Mouse (Mus musculus): ENCODE results near the gene Ccdc144b.

DNA sequence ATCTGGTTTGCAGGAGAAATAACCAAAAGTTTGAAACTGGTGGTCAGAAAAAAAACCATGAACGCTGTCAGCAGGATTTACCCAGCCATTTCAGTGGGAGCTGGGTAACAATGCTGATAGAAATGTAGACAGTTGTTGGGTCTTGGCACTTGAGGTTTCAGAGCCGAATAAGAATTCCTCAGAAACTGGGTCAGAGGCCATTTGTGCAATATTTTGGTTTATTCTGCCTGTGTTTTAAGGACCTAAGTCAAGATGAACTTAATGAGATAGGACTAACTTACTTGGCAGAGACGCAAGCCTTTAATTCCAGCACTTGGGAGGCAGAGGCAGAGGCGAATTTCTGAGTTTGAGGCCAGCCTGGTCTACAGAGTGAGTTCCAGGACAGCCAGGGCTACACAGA is 8.3 kb downstream of the Ccdc144b start:
- no peak for TF ChIP-seq GATA1 (IDR thresholded peaks at IDR 0.05; ENCODE audit: borderline replicate concordance, low read length)
- TF ChIP-seq FLI1 (IDR thresholded peaks at IDR 0.05; ENCODE audit: low read length) = no peak

All from megakaryocyte, embryonic 14.5 days (primary cell).